Mouse (Mus musculus) embryonic fibroblast, embryonic 13.5 days (primary cell): ENCODE results near the gene Zfp629. TPM values are rescaled to one million over a fixed set of nuclear protein-coding genes. Genes with fewer than 3 reads are reported as not detected.

ENCODE experiments used
- H3K27ac ChIP-seq: 2 replicates; pipeline ENCODE4 v1.5.1; 2012; ENCODE audit warnings: low read length, control low read depth, inconsistent platforms; ENCODE audit not compliant: insufficient read depth
- H3K4me1 ChIP-seq: 2 replicates; pipeline ENCODE4 v1.6.1; 2011; ENCODE audit warnings: low read length; ENCODE audit not compliant: control insufficient read depth, insufficient read depth
- H3K4me3 ChIP-seq: 2 replicates; pipeline ENCODE4 v1.5.1; 2011; ENCODE audit warnings: mild to moderate bottlenecking, control low read depth, low read length; ENCODE audit not compliant: insufficient read depth
- CTCF ChIP-seq: IDR thresholded peaks from 2 replicates; pipeline ENCODE4 v1.5.1; 2011; ENCODE audit warnings: mild to moderate bottlenecking, control low read depth, low read length, moderate library complexity, borderline replicate concordance; ENCODE audit not compliant: insufficient read depth
- POLR2A ChIP-seq: IDR thresholded peaks from 2 replicates; pipeline ENCODE4 v1.6.1; 2011; ENCODE audit warnings: low read depth, mild to moderate bottlenecking, control low read depth, low read length, moderate library complexity
- polyA plus RNA-seq: library from polyadenylated mRNA; stranded (reverse); fragments of >200 nt; gene quantifications from 2 replicates; pipeline ENCODE4 v1.2.4, GENCODE M21; 2011; ENCODE audit warnings: low read depth; ENCODE audit not compliant: missing spikeins, insufficient read length

Gene Zfp629
- polyA plus RNA-seq, 1 experiment: 14.9 TPM

- TF ChIP-seq POLR2A: no peak
- no peak for TF ChIP-seq CTCF
Measured at GRCm38 (mm10) chr7:127585031-127585430, 30.6 kb downstream of the Zfp629 start.

GRCm38 (mm10) chr7:127583260-127583659, 32.3 kb downstream of the Zfp629 start:
- no peak for TF ChIP-seq CTCF
- no peak for TF ChIP-seq POLR2A
- peaks cover 3% of the 10 kb centered on the region; the same call in 1 of the 2 replicates for H3K4me1 ChIP-seq
- H3K27ac ChIP-seq: no peak overlapping the region
- H3K4me3 ChIP-seq: no peak overlapping the region

More at GRCm38 (mm10) chr7:127585031-127585430, 30.6 kb downstream of the Zfp629 start:
- Histone ChIP-seq H3K4me3 (no peak overlapping the region), H3K4me1 (peaks cover 3% of the 10 kb centered on the region; the same call in 1 of the 2 replicates), H3K27ac (no peak overlapping the region)

- no peak for TF ChIP-seq POLR2A
- no peak for TF ChIP-seq CTCF
- Histone ChIP-seq H3K4me3 (peak overlapping the region; percentile 84), H3K4me1 (no peaks in the 10 kb centered on the region), H3K27ac (no peak overlapping the region)
Measured at GRCm38 (mm10) chr7:127574115-127574514, 41.5 kb downstream of the Zfp629 start.

GRCm38 (mm10) chr7:127573503-127574008, 42.0 kb downstream of the Zfp629 start:
- no peak for TF ChIP-seq POLR2A
- TF ChIP-seq CTCF: no peak
- no peaks in the 10 kb centered on the region for H3K4me1 ChIP-seq
- peak overlapping the region; percentile 84 for H3K4me3 ChIP-seq
- H3K27ac ChIP-seq: no peak overlapping the region

GRCm38 (mm10) chr7:127572895-127573471, 42.6 kb downstream of the Zfp629 start, which contains the start of gene Phkg2:
Phkg2 (plus strand) TSS chr7:127573340.
- Histone ChIP-seq H3K4me1 (no peaks in the 10 kb centered on the region), H3K4me3 (peak within 1 kb of the TSS; percentile 84), H3K27ac (peak within 1 kb of the TSS; percentile 45)
- peak; percentile 84 for TF ChIP-seq POLR2A
- no peak for TF ChIP-seq CTCF

DNA sequence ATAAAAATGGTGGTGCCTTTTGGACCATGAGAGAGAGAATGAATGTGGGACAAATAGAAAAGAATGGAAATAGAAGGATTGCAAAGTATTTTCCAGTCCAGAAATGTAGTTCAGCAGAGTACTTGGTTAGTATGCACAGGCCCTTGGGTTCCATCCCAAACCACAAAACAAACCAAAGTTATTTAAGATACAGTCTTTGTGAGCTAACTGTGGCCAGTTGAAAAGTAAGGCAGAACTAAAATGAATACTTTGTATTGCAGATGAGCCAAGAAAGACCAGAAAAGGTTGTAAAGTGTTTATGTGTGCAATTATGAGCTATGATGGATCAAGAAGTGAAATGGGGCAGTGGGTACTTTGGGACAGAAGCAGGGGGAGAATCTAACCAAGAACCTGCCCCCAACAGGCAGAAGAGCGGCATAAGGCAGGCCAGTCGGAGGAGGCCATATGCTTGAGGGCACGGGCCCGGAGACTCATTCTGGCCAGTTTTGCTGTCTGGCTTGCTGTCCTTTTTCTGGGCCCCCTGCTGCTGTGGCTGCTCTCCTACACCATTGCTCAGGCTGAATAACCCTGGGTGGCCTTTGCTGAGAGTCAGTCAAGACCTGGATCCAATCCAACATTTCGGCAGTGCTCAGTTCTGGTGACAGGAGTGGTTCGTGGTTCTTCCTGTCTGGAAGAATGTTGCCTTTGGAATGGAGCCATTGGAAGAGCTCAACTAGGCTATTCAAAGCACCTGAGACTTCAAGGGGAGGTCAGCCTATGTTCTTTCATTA, 51.0 kb downstream of the Zfp629 start:
- Histone ChIP-seq H3K4me1 (peaks cover 4% of the 10 kb centered on the region; the same call in 1 of the 2 replicates), H3K27ac (peak overlapping the region; percentile 75), H3K4me3 (no peak overlapping the region)
- TF ChIP-seq POLR2A (no peak), CTCF (no peak)

DNA sequence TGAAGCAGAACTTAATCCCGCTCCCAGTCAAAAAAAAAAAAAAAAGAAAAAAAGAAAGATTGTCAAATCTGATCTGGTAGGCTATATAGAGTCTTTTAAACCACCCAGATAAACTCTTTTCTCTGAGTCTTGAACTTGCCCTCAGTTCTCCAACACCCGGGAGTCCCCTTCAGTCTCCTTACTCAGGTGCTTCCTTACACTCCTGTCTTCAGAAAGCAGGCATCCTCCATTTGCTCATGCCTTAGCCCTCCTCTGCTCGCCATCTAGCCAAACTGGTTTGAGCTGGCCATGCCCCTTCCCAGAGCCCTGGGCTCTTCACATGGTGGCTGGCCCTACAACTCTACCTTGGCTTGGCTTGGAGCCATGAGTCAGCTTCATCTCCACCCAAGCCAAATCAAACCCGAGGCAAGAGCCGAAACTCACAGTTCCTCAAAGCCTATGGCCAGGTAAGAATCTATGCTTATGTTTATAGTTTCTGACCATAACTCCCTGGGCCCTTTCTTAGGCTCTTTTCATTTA, 54.2 kb downstream of the Zfp629 start, which contains the start of gene Tmem265:
TSS of gene Tmem265 (plus strand) at position 51 of the 519 bp plus-strand sequence.
- Histone ChIP-seq H3K4me3 (no peak within 1 kb of the TSS), H3K27ac (no peak within 1 kb of the TSS), H3K4me1 (peaks cover 4% of the 10 kb centered on the region; the same call in 1 of the 2 replicates)
- TF ChIP-seq CTCF: no peak
- TF ChIP-seq POLR2A: no peak

DNA sequence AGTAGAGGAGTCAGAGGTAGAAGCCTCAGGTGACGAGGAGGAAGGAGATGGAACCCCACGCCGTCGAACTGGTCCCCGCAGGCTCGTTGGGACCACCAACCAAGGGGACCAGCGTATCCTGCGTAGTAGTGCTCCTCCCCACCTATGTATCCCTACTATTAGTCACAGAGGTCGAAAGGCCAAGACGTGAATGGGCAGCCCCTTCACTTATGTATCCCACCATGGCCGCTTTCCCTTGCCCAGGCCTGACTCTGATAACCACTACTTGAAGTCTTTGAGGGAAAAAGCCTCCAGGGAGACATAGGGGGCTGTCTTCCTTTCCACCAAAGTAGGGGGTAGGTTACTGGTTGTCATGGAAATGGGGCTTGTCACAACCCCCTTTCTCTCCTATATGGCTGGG, 55.0 kb downstream of the Zfp629 start:
- TF ChIP-seq POLR2A: no peak
- no peak for TF ChIP-seq CTCF
- peaks cover 4% of the 10 kb centered on the region; the same call in 1 of the 2 replicates for H3K4me1 ChIP-seq

More for the DNA sequence above, 55.0 kb downstream of the Zfp629 start:
- H3K27ac ChIP-seq: no peak overlapping the region
- no peak overlapping the region for H3K4me3 ChIP-seq

Other genes with a start within 250 kb of the Zfp629 start
- 4.5 and 7.0 TPM in 2 replicates for gene Zfp747, start 239.7 kb downstream of the Zfp629 start, polyA plus RNA-seq
- gene 9130019O22Rik, start 228.6 kb downstream of the Zfp629 start, polyA plus RNA-seq: 1.6 and 2.1 TPM in 2 replicates
- 5.3 and 7.1 TPM in 2 replicates for gene E430018J23Rik, start 222.2 kb downstream of the Zfp629 start, polyA plus RNA-seq
- 3.3 and 5.0 TPM in 2 replicates for gene Zfp764, start 209.0 kb downstream of the Zfp629 start, polyA plus RNA-seq
- gene Zfp688, start 193.7 kb downstream of the Zfp629 start, polyA plus RNA-seq: 9.6 and 11.0 TPM in 2 replicates
- 1.8 and 3.2 TPM in 2 replicates for gene Zfp689, start 166.6 kb downstream of the Zfp629 start, polyA plus RNA-seq
- gene Prr14, start 156.2 kb downstream of the Zfp629 start, polyA plus RNA-seq: 73.6 and 83.0 TPM in 2 replicates
- gene Fbrs, start 136.6 kb downstream of the Zfp629 start, polyA plus RNA-seq: 54.2 and 58.1 TPM in 2 replicates
- 63.8 and 64.6 TPM in 2 replicates for gene Srcap, start 103.8 kb downstream of the Zfp629 start, polyA plus RNA-seq
- gene Gm42715, start 96.2 kb downstream of the Zfp629 start, polyA plus RNA-seq: 10.3 and 12.0 TPM in 2 replicates
- not detected in 2 replicates for gene Tmem265, start 54.4 kb downstream of the Zfp629 start, polyA plus RNA-seq
- gene Phkg2, start 42.5 kb downstream of the Zfp629 start, polyA plus RNA-seq: 29.6 and 31.2 TPM in 2 replicates
- gene Ccdc189, start 27.2 kb downstream of the Zfp629 start, polyA plus RNA-seq: 1.5 and 3.6 TPM in 2 replicates
- 34.2 and 34.6 TPM in 2 replicates for gene Rnf40, start 27.0 kb downstream of the Zfp629 start, polyA plus RNA-seq
- gene Bcl7c, start 93.1 kb upstream of the Zfp629 start, polyA plus RNA-seq: 53.2 and 57.0 TPM in 2 replicates
- gene Ctf1, start 96.9 kb upstream of the Zfp629 start, polyA plus RNA-seq: 14.9 and 27.8 TPM in 2 replicates
- gene Ctf2, start 116.4 kb upstream of the Zfp629 start, polyA plus RNA-seq: not detected in 2 replicates
- 16.0 and 17.8 TPM in 2 replicates for gene Fbxl19, start 128.7 kb upstream of the Zfp629 start, polyA plus RNA-seq
- gene Orai3, start 154.0 kb upstream of the Zfp629 start, polyA plus RNA-seq: 19.8 and 23.3 TPM in 2 replicates
- gene Setd1a, start 160.9 kb upstream of the Zfp629 start, polyA plus RNA-seq: 29.3 and 33.8 TPM in 2 replicates
- not detected in 2 replicates for gene Gm49388, start 169.8 kb upstream of the Zfp629 start, polyA plus RNA-seq
- gene Hsd3b7, start 184.8 kb upstream of the Zfp629 start, polyA plus RNA-seq: 8.0 and 9.4 TPM in 2 replicates
- gene Stx4a, start 208.5 kb upstream of the Zfp629 start, polyA plus RNA-seq: 70.3 and 90.0 TPM in 2 replicates
- 1.8 and 4.4 TPM in 2 replicates for gene Stx1b, start 208.8 kb upstream of the Zfp629 start, polyA plus RNA-seq